ENCODE assay signal across 20 mouse cellular contexts in genomic region chr9:6552731-6553130, GRCm38 (mm10).
A peak's percentile ranks its signal among the peaks of the same experiment; 100 is the strongest.
DNase-seq lines count a peak whose midpoint lies in the region; ATAC-seq and TF ChIP-seq lines count a peak whose summit lies in the region.
"Had no signal": no experiment of that assay in that cellular context is flagged by ENCODE, and none has a peak within 500 bp of the region (broad histone marks: within the 10 kb centered on the region; RNA-seq: fewer than 3 reads in every experiment).

No protein-coding gene starts in this region.

- no peak overlapping the region for H3K9ac ChIP-seq in hindbrain, embryonic 14.5 days
- no peak overlapping the region for H3K9ac ChIP-seq in hindbrain, embryonic 12.5 days
- H3K9ac ChIP-seq in midbrain, embryonic 12.5 days (replicated peaks), result no peak overlapping the region
- no peak overlapping the region for H3K9ac ChIP-seq in midbrain, embryonic 15.5 days
- H3K9ac ChIP-seq in stomach, postnatal 0 days (ENCODE audit: low read length), result no peak overlapping the region
- H3K9ac ChIP-seq: forebrain, embryonic 13.5 days had no signal

- H3K4me2 ChIP-seq in hindbrain, embryonic 14.5 days (replicated peaks), result no peak overlapping the region
- H3K4me2 ChIP-seq in hindbrain, embryonic 12.5 days (replicated peaks), result no peak overlapping the region
- H3K4me2 ChIP-seq in midbrain, embryonic 12.5 days (replicated peaks), result no peak overlapping the region
- H3K4me2 ChIP-seq in midbrain, embryonic 15.5 days, result no peak overlapping the region
- no peak overlapping the region for H3K4me2 ChIP-seq in stomach, postnatal 0 days (replicated peaks; ENCODE audit: low read depth)
- H3K4me2 ChIP-seq: forebrain, embryonic 13.5 days; heart, embryonic 11.5 days had no signal

- no peak for TF ChIP-seq CTCF in stomach, postnatal 0 days (IDR thresholded peaks at IDR 0.05; ENCODE audit: low read depth)

- ATAC-seq in hindbrain, embryonic 14.5 days (ENCODE audit: low FRiP score), result 0 out of 2 replicates have a peak, but pooled peaks have one; percentile 34
- no peak for ATAC-seq in hindbrain, embryonic 12.5 days (ENCODE audit: low FRiP score)
- 0 out of 2 replicates have a peak, but pooled peaks have one; percentile 16 for ATAC-seq in midbrain, embryonic 12.5 days (ENCODE audit: low FRiP score, low read depth)
- ATAC-seq in midbrain, embryonic 15.5 days (replicated peaks), result no peak
- 0 out of 2 replicates have a peak, but pooled peaks have one; percentile 21 for ATAC-seq in stomach, postnatal 0 days (ENCODE audit: low FRiP score, low TSS enrichment)
- ATAC-seq: CD4-positive, CD25-positive, alpha-beta regulatory T cell, adult 4 months; forebrain, embryonic 13.5 days; forebrain, embryonic 16.5 days; hindbrain, embryonic 16.5 days had no signal

- no peak overlapping the region for H3K4me3 ChIP-seq in hindbrain, embryonic 14.5 days (replicated peaks; ENCODE audit: low read length)
- H3K4me3 ChIP-seq in hindbrain, embryonic 12.5 days, result no peak overlapping the region
- no peak overlapping the region for H3K4me3 ChIP-seq in midbrain, embryonic 12.5 days
- no peak overlapping the region for H3K4me3 ChIP-seq in midbrain, embryonic 15.5 days
- H3K4me3 ChIP-seq in stomach, postnatal 0 days (ENCODE audit: low read depth, low read length), result no peak overlapping the region
- H3K4me3 ChIP-seq: forebrain, embryonic 10.5 days; forebrain, embryonic 13.5 days had no signal

- TF ChIP-seq EP300 in stomach, postnatal 0 days (optimal IDR thresholded peaks at IDR 0.05), result no peak

- H3K27ac ChIP-seq in hindbrain, embryonic 14.5 days, result no peak overlapping the region
- no peak overlapping the region for H3K27ac ChIP-seq in hindbrain, embryonic 12.5 days
- H3K27ac ChIP-seq in midbrain, embryonic 12.5 days (replicated peaks), result no peak overlapping the region
- no peak overlapping the region for H3K27ac ChIP-seq in midbrain, embryonic 15.5 days
- H3K27ac ChIP-seq in stomach, postnatal 0 days (replicated peaks), result no peak overlapping the region
- H3K27ac ChIP-seq: forebrain, embryonic 10.5 days; forebrain, embryonic 13.5 days had no signal

- WGBS in hindbrain, embryonic 14.5 days, result 77% methylated on average over 10 of the region's 10 CpGs
- 79% methylated on average over 10 of the region's 10 CpGs for WGBS in hindbrain, embryonic 12.5 days
- WGBS in midbrain, embryonic 12.5 days, result 80% methylated on average over 10 of the region's 10 CpGs
- 68% methylated on average over 10 of the region's 10 CpGs for WGBS in midbrain, embryonic 15.5 days
- WGBS in stomach, postnatal 0 days, result 86% methylated on average over 10 of the region's 10 CpGs

- H3K9me3 ChIP-seq in hindbrain, embryonic 14.5 days (ENCODE audit: control insufficient read depth, low read length), result no peaks in the 10 kb centered on the region
- H3K9me3 ChIP-seq in hindbrain, embryonic 12.5 days (replicated peaks), result no peaks in the 10 kb centered on the region
- no peaks in the 10 kb centered on the region for H3K9me3 ChIP-seq in midbrain, embryonic 12.5 days
- H3K9me3 ChIP-seq in midbrain, embryonic 15.5 days, result no peaks in the 10 kb centered on the region
- H3K9me3 ChIP-seq in stomach, postnatal 0 days (ENCODE audit: control insufficient read depth, low read length), result no peaks in the 10 kb centered on the region
- H3K9me3 ChIP-seq: forebrain, embryonic 10.5 days; forebrain, embryonic 13.5 days had no signal

- no peaks in the 10 kb centered on the region for H3K27me3 ChIP-seq in hindbrain, embryonic 14.5 days (ENCODE audit: control insufficient read depth, insufficient read depth, low read length)
- H3K27me3 ChIP-seq in hindbrain, embryonic 12.5 days, result no peaks in the 10 kb centered on the region
- no peaks in the 10 kb centered on the region for H3K27me3 ChIP-seq in midbrain, embryonic 12.5 days
- H3K27me3 ChIP-seq in midbrain, embryonic 15.5 days (replicated peaks), result no peaks in the 10 kb centered on the region
- no peaks in the 10 kb centered on the region for H3K27me3 ChIP-seq in stomach, postnatal 0 days (ENCODE audit: control insufficient read depth, insufficient read depth, low read length)
- H3K27me3 ChIP-seq: forebrain, embryonic 13.5 days had no signal

- no peak for DNase-seq in hindbrain, embryonic 14.5 days (ENCODE audit: low spot score)
- DNase-seq in stomach, postnatal 0 days (ENCODE audit: low spot score), result no peak
- no peak for DNase-seq in gastrocnemius, postnatal 10 days
- DNase-seq: adrenal gland, adult 2 months; adrenal gland, postnatal 14 days; cerebellum, adult 11 months; cerebellum, adult 2 months; cerebellum, adult 9-11 months; cerebellum, postnatal 25 days; gastrocnemius, postnatal 14 days; heart, postnatal 4 days had no signal

- H3K4me1 ChIP-seq in hindbrain, embryonic 14.5 days (replicated peaks; ENCODE audit: control insufficient read depth, insufficient read depth, low read length), result no peaks in the 10 kb centered on the region
- no peaks in the 10 kb centered on the region for H3K4me1 ChIP-seq in hindbrain, embryonic 12.5 days
- H3K4me1 ChIP-seq in midbrain, embryonic 12.5 days, result no peaks in the 10 kb centered on the region
- no peaks in the 10 kb centered on the region for H3K4me1 ChIP-seq in midbrain, embryonic 15.5 days
- no peaks in the 10 kb centered on the region for H3K4me1 ChIP-seq in stomach, postnatal 0 days (replicated peaks; ENCODE audit: control insufficient read depth, insufficient read depth)
- H3K4me1 ChIP-seq: forebrain, embryonic 10.5 days; forebrain, embryonic 13.5 days had no signal

- no peaks in the 10 kb centered on the region for H3K36me3 ChIP-seq in hindbrain, embryonic 14.5 days (replicated peaks; ENCODE audit: control insufficient read depth, insufficient read depth)
- H3K36me3 ChIP-seq in hindbrain, embryonic 12.5 days, result no peaks in the 10 kb centered on the region
- H3K36me3 ChIP-seq in midbrain, embryonic 12.5 days, result no peaks in the 10 kb centered on the region
- no peaks in the 10 kb centered on the region for H3K36me3 ChIP-seq in midbrain, embryonic 15.5 days (replicated peaks)
- H3K36me3 ChIP-seq in stomach, postnatal 0 days (ENCODE audit: control insufficient read depth, insufficient read depth, low read length), result no peaks in the 10 kb centered on the region
- H3K36me3 ChIP-seq: forebrain, embryonic 10.5 days had no signal

Comparison
In these comparisons a context has a peak if more than half of its experiments do, and no peak if none do; other contexts are left out.
1. ATAC-seq: peak in hindbrain, embryonic 14.5 days (single experiment), midbrain, embryonic 12.5 days (single experiment) and stomach, postnatal 0 days (single experiment); none in hindbrain, embryonic 12.5 days (single experiment) and midbrain, embryonic 15.5 days (single experiment).